Mouse (Mus musculus) midbrain, embryonic 16.5 days (tissue): ENCODE measurements around the gene Lpo. TPM values are rescaled to one million over a fixed set of nuclear protein-coding genes. Genes with fewer than 3 reads are reported as not detected.

Experiments used
- ATAC-seq: fragments of 200-750 bp; cut with Nextera tagmentation; 2 replicates; pipeline ENCODE4 v1.8.0; 2017; ENCODE audit warnings: moderate TSS enrichment
- H3K27ac ChIP-seq: fragments of 300-500 bp; sonication (generic); 2 replicates; pipeline ENCODE4 v1.5.1; 2014; ENCODE audit warnings: mild to moderate bottlenecking, low read length, mixed read lengths
- H3K27me3 ChIP-seq: fragments of 300-500 bp; sonication (generic); 2 replicates; pipeline ENCODE4 v1.6.1; 2014; ENCODE audit warnings: low read depth, low read length, mixed read lengths; ENCODE audit not compliant: control insufficient read depth, insufficient read depth
- H3K36me3 ChIP-seq: fragments of 300-500 bp; sonication (generic); 2 replicates; pipeline ENCODE4 v1.6.1; 2014; ENCODE audit warnings: mild to moderate bottlenecking, low read length, moderate library complexity, mixed read lengths; ENCODE audit not compliant: control insufficient read depth, insufficient read depth
- H3K4me1 ChIP-seq: fragments of 300-500 bp; sonication (generic); 2 replicates; pipeline ENCODE4 v1.6.1; 2014; ENCODE audit warnings: mild to moderate bottlenecking, low read length, mixed read lengths; ENCODE audit not compliant: control insufficient read depth, insufficient read depth
- H3K4me2 ChIP-seq: fragments of 300-500 bp; sonication (generic); 2 replicates; pipeline ENCODE4 v1.6.1; 2014; ENCODE audit warnings: mild to moderate bottlenecking, low read length, mixed read lengths
- H3K4me3 ChIP-seq: fragments of 300-500 bp; sonication (generic); 2 replicates; pipeline ENCODE4 v1.5.1; 2014; ENCODE audit warnings: low read depth, mild to moderate bottlenecking, low read length, moderate library complexity, mixed read lengths
- H3K9ac ChIP-seq: fragments of 300-500 bp; sonication (generic); 2 replicates; pipeline ENCODE4 v1.6.1; 2014; ENCODE audit warnings: low read depth, low read length, mixed read lengths
- H3K9me3 ChIP-seq: fragments of 300-500 bp; sonication (generic); replicated peaks from 2 replicates; pipeline ENCODE4 v1.6.1; 2014; ENCODE audit warnings: mild to moderate bottlenecking, low read length, mixed read lengths; ENCODE audit not compliant: control insufficient read depth, poor library complexity, severe bottlenecking
- WGBS: fragments of 180-500 bp; shearing (Covaris S2); extraction: QIAGEN DNeasy Blood & Tissue Kit; methylation state at CpG from one replicate; pipeline ENCODE4 v1.1.7; 2014; 5-methylcytosine and 5-hydroxymethylcytosine counted together
- polyA plus RNA-seq: library from polyadenylated mRNA; unstranded; fragments of >200 nt; fragmentation: Nextera tagmentation; extraction: Ambion mirVana; gene quantifications from 2 replicates; pipeline ENCODE4 v1.2.1, GENCODE M21; 2015

The Lpo gene
- polyA plus RNA-seq, 1 experiment from 2014 or later = 3.8 TPM

DNA sequence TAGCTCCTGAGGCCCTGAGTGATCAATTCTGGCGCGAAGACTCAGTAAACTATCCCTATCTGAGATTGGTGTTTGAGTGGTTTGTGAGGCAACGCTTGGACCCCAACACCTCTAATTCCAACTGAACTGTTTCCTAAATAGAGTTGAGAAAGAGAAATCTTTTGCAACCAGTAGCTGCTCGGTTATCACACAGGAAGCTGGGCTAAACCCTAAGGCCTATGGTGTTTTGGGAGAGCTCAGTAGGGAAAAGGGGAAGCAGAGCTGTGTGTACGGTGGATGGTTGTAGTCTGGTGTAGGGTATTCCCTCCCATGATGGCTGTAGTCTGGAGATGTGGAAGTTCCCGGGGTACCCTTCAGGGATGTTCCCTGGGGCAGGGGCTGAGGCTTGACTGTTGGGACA lies 38.0 kb downstream of the Lpo start:
- WGBS = 91% methylated on average over 6 of the region's 6 CpGs
- no peak for ATAC-seq

GRCm38 (mm10) chr11:87780130-87780529 lies 48.0 kb downstream of the Lpo start:
- 79% methylated on average over 8 of the region's 8 CpGs for WGBS
- H3K36me3 ChIP-seq = peaks cover 40% of the 10 kb centered on the region

More for the DNA sequence above, 38.0 kb downstream of the Lpo start:
- no peak overlapping the region for H3K4me3 ChIP-seq
- no peaks in the 10 kb centered on the region for H3K9me3 ChIP-seq
- no peak overlapping the region for H3K4me2 ChIP-seq
- no peaks in the 10 kb centered on the region for H3K27me3 ChIP-seq
- H3K9ac ChIP-seq = no peak overlapping the region
- H3K27ac ChIP-seq = no peak overlapping the region
- H3K36me3 ChIP-seq = peaks cover under 1% of the 10 kb centered on the region; the same call in 1 of the 2 replicates
- H3K4me1 ChIP-seq = 0 out of 2 replicates have a peak, but pooled peaks cover 2% of the 10 kb centered on the region

GRCm38 (mm10) chr11:87779392-87779791 lies 48.7 kb downstream of the Lpo start:
- Histone ChIP-seq H3K4me1 (no peaks in the 10 kb centered on the region; the same call in 1 of the 2 replicates), H3K4me2 (no peak overlapping the region), H3K36me3 (peaks cover 38% of the 10 kb centered on the region), H3K9me3 (no peaks in the 10 kb centered on the region), H3K27ac (no peak overlapping the region), H3K4me3 (no peak overlapping the region), H3K27me3 (no peaks in the 10 kb centered on the region), H3K9ac (no peak overlapping the region)
- WGBS = 87% methylated on average over 4 of the region's 4 CpGs
- ATAC-seq = no peak

More at GRCm38 (mm10) chr11:87780130-87780529, 48.0 kb downstream of the Lpo start:
- H3K9ac ChIP-seq = no peak overlapping the region
- no peaks in the 10 kb centered on the region; the same call in 1 of the 2 replicates for H3K4me1 ChIP-seq
- H3K4me3 ChIP-seq = no peak overlapping the region
- H3K4me2 ChIP-seq = no peak overlapping the region
- no peak overlapping the region for H3K27ac ChIP-seq
- H3K27me3 ChIP-seq = no peaks in the 10 kb centered on the region
- H3K9me3 ChIP-seq = no peaks in the 10 kb centered on the region
- no peak for ATAC-seq

DNA sequence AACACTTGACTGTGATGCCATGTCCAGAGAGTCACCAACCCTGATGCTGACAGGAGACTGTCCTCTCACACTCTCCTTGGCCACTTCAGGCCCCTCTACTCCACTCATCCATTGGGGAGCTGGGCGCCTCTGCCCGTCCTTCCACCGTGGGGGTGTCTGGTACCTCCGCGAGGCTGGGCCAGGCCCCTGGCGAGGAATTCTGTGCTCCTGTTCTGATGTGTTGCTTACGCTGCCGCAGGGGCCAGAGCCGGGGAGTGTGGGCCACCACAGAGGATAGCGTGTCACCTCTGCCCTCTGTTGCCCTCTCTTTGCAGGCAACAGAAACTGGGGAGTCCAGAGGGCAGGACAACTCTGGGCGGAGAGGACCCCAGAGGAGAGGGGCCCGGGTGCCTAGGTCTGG lies 49.2 kb downstream of the Lpo start:
- H3K27ac ChIP-seq = no peak overlapping the region
- no peaks in the 10 kb centered on the region for H3K9me3 ChIP-seq
- ATAC-seq = peak; percentile 16; the same call in 1 of the 2 replicates
- WGBS = 40% methylated on average over 12 of the region's 12 CpGs
- H3K36me3 ChIP-seq = peaks cover 38% of the 10 kb centered on the region
- H3K27me3 ChIP-seq = no peaks in the 10 kb centered on the region
- H3K4me2 ChIP-seq = peak overlapping the region; percentile 47; the same call in 1 of the 2 replicates
- no peak overlapping the region for H3K4me3 ChIP-seq
- no peaks in the 10 kb centered on the region; the same call in 1 of the 2 replicates for H3K4me1 ChIP-seq
- no peak overlapping the region for H3K9ac ChIP-seq

- H3K4me3 ChIP-seq = peak overlapping the region; percentile 21
- no peaks in the 10 kb centered on the region; the same call in 1 of the 2 replicates for H3K4me1 ChIP-seq
- H3K9ac ChIP-seq = peak overlapping the region; percentile 57
- H3K27ac ChIP-seq = no peak overlapping the region
- 11% methylated on average over 31 of the region's 32 CpGs for WGBS
- peak overlapping the region; percentile 47 for H3K4me2 ChIP-seq
- H3K27me3 ChIP-seq = no peaks in the 10 kb centered on the region
- peaks cover 38% of the 10 kb centered on the region for H3K36me3 ChIP-seq
- H3K9me3 ChIP-seq = no peaks in the 10 kb centered on the region
- peak; percentile 47 for ATAC-seq
These were observed 49.9 kb downstream of the Lpo start for GRCm38 (mm10) chr11:87778100-87778765.

- WGBS = 93% methylated on average over 3 of the region's 3 CpGs
- Histone ChIP-seq H3K4me1 (no peaks in the 10 kb centered on the region), H3K9ac (no peak overlapping the region), H3K4me2 (no peak overlapping the region), H3K36me3 (peaks cover 40% of the 10 kb centered on the region), H3K9me3 (no peaks in the 10 kb centered on the region), H3K27ac (no peak overlapping the region), H3K27me3 (no peaks in the 10 kb centered on the region), H3K4me3 (no peak overlapping the region)
- ATAC-seq = no peak
These were observed 55.7 kb downstream of the Lpo start for GRCm38 (mm10) chr11:87772354-87772753.

DNA sequence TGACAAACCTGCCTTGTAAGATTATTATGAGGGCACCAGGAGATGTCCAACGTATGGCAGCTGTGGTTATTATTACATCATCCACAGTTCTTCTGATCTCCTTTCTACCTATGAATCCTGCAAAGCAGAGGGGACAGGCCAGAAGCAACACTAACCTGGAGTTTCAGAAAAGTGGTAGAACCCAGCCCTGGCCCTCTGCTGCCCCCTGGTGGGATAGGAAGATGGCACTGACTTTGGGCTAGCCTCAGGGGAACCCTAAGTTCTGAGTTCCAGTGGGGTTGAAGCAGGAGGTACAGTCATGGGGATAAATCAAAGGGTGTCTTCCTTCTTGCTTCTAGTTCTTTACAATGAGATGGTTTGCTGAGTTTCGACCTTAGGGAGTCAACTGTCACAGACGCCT lies 57.1 kb downstream of the Lpo start:
- Histone ChIP-seq H3K9me3 (no peaks in the 10 kb centered on the region), H3K4me3 (no peak overlapping the region), H3K4me2 (no peak overlapping the region), H3K4me1 (no peaks in the 10 kb centered on the region), H3K36me3 (peaks cover 37% of the 10 kb centered on the region), H3K27ac (no peak overlapping the region), H3K9ac (no peak overlapping the region), H3K27me3 (no peaks in the 10 kb centered on the region)
- 56% methylated on average over 3 of the region's 3 CpGs for WGBS
- ATAC-seq = no peak

DNA sequence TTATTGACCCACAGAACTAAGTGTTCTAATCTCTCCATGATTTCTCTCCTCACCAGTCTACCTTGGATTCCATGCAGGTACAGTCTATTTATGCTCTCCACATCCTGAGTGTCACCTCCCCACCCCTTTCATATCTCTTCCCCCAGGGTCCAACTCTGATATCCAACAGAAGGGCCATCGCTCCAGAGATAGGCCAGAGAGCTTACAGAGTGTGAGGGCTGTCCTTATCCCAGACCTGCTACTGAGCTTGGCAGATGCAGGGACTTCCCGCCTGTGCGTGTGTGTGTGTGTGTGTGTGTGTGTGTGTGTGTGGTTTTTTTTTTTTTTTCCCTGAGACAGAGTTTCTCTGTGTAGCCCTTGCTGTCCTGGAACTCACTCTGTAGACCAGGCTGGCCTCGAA lies 59.3 kb downstream of the Lpo start:
- no peak overlapping the region for H3K27ac ChIP-seq

More for the DNA sequence above, 59.3 kb downstream of the Lpo start:
- H3K27me3 ChIP-seq = no peaks in the 10 kb centered on the region
- no peak overlapping the region for H3K9ac ChIP-seq
- no peak overlapping the region for H3K4me3 ChIP-seq
- WGBS = 93% methylated on average over 4 of the region's 4 CpGs
- no peak overlapping the region for H3K4me2 ChIP-seq
- H3K36me3 ChIP-seq = peaks cover 30% of the 10 kb centered on the region
- ATAC-seq = no peak
- H3K4me1 ChIP-seq = peaks cover 8% of the 10 kb centered on the region
- H3K9me3 ChIP-seq = no peaks in the 10 kb centered on the region
